Mouse (Mus musculus): ENCODE data around the gene Snx8.
A peak's percentile ranks its signal among the peaks of the same experiment; 100 is the strongest.

Snx8 gene

GRCm38 (mm10) chr5:140388588-140389576, at the start of gene Snx8:
Snx8 (minus strand) TSS chr5:140389262.
- peak; percentile 97 to 98 for DNase-seq

- DNase-seq, result no peak
Observed at GRCm38 (mm10) chr5:140425016-140425783, 36.1 kb upstream of the Snx8 start.

- no peak for DNase-seq
Observed at GRCm38 (mm10) chr5:140420616-140421015, 31.6 kb upstream of the Snx8 start.

- no peak for DNase-seq
Observed at GRCm38 (mm10) chr5:140419442-140420080, 30.5 kb upstream of the Snx8 start.

GRCm38 (mm10) chr5:140418489-140419441, 29.7 kb upstream of the Snx8 start, which contains the start of gene Eif3b:
Eif3b (plus strand) TSS chr5:140419328.
- DNase-seq, result peak; percentile 89 to 91

GRCm38 (mm10) chr5:140418106-140418488, 29.0 kb upstream of the Snx8 start:
- DNase-seq, result no peak

GRCm38 (mm10) chr5:140414647-140415046, 25.6 kb upstream of the Snx8 start:
- DNase-seq, result no peak

GRCm38 (mm10) chr5:140411339-140411738, 22.3 kb upstream of the Snx8 start:
- DNase-seq, result peak; percentile 86

GRCm38 (mm10) chr5:140408801-140409200, 19.7 kb upstream of the Snx8 start:
- no peak for DNase-seq

GRCm38 (mm10) chr5:140406666-140407065, 17.6 kb upstream of the Snx8 start:
- DNase-seq, result no peak

- DNase-seq, result no peak
Observed at GRCm38 (mm10) chr5:140405126-140405525, 16.1 kb upstream of the Snx8 start.

GRCm38 (mm10) chr5:140402640-140403270, 13.7 kb upstream of the Snx8 start:
- no peak for DNase-seq

GRCm38 (mm10) chr5:140396166-140396940, 7.3 kb upstream of the Snx8 start:
- DNase-seq, result peak; percentile 82

GRCm38 (mm10) chr5:140392701-140393100, 3.6 kb upstream of the Snx8 start:
- DNase-seq, result no peak

- no peak for DNase-seq
Observed at GRCm38 (mm10) chr5:140391981-140392380, 2.9 kb upstream of the Snx8 start.

GRCm38 (mm10) chr5:140391435-140391834, 2.4 kb upstream of the Snx8 start:
- no peak for DNase-seq

GRCm38 (mm10) chr5:140389647-140390046, 585 bp upstream of the Snx8 start:
- DNase-seq, result no peak

- peak in 1 of 2 experiments; percentile 32 for DNase-seq
Observed at GRCm38 (mm10) chr5:140387816-140388510, 1.1 kb downstream of the Snx8 start.

GRCm38 (mm10) chr5:140387236-140387635, 1.8 kb downstream of the Snx8 start:
- DNase-seq, result peak; percentile 29 to 33

GRCm38 (mm10) chr5:140384462-140384861, 4.6 kb downstream of the Snx8 start:
- DNase-seq, result no peak
